Mouse (Mus musculus) midbrain, embryonic 16.5 days (tissue): ENCODE results near the gene Grpel1. TPM values are rescaled to one million over a fixed set of nuclear protein-coding genes. Genes with fewer than 3 reads are reported as not detected.

Experiments used
- ATAC-seq: fragments of 200-750 bp; cut with Nextera tagmentation; 2 replicates; pipeline ENCODE4 v1.8.0; 2017; ENCODE audit warnings: moderate TSS enrichment
- H3K27ac ChIP-seq: fragments of 300-500 bp; sonication (generic); 2 replicates; pipeline ENCODE4 v1.5.1; 2014; ENCODE audit warnings: mild to moderate bottlenecking, low read length, mixed read lengths
- H3K27me3 ChIP-seq: fragments of 300-500 bp; sonication (generic); 2 replicates; pipeline ENCODE4 v1.6.1; 2014; ENCODE audit warnings: low read depth, low read length, mixed read lengths; ENCODE audit not compliant: control insufficient read depth, insufficient read depth
- H3K36me3 ChIP-seq: fragments of 300-500 bp; sonication (generic); 2 replicates; pipeline ENCODE4 v1.6.1; 2014; ENCODE audit warnings: mild to moderate bottlenecking, low read length, moderate library complexity, mixed read lengths; ENCODE audit not compliant: control insufficient read depth, insufficient read depth
- H3K4me1 ChIP-seq: fragments of 300-500 bp; sonication (generic); 2 replicates; pipeline ENCODE4 v1.6.1; 2014; ENCODE audit warnings: mild to moderate bottlenecking, low read length, mixed read lengths; ENCODE audit not compliant: control insufficient read depth, insufficient read depth
- H3K4me2 ChIP-seq: fragments of 300-500 bp; sonication (generic); 2 replicates; pipeline ENCODE4 v1.6.1; 2014; ENCODE audit warnings: mild to moderate bottlenecking, low read length, mixed read lengths
- H3K4me3 ChIP-seq: fragments of 300-500 bp; sonication (generic); 2 replicates; pipeline ENCODE4 v1.5.1; 2014; ENCODE audit warnings: low read depth, mild to moderate bottlenecking, low read length, moderate library complexity, mixed read lengths
- H3K9ac ChIP-seq: fragments of 300-500 bp; sonication (generic); 2 replicates; pipeline ENCODE4 v1.6.1; 2014; ENCODE audit warnings: low read depth, low read length, mixed read lengths
- H3K9me3 ChIP-seq: fragments of 300-500 bp; sonication (generic); replicated peaks from 2 replicates; pipeline ENCODE4 v1.6.1; 2014; ENCODE audit warnings: mild to moderate bottlenecking, low read length, mixed read lengths; ENCODE audit not compliant: control insufficient read depth, poor library complexity, severe bottlenecking
- WGBS: fragments of 180-500 bp; shearing (Covaris S2); extraction: QIAGEN DNeasy Blood & Tissue Kit; methylation state at CpG from one replicate; pipeline ENCODE4 v1.1.7; 2014; 5-methylcytosine and 5-hydroxymethylcytosine counted together
- polyA plus RNA-seq: library from polyadenylated mRNA; unstranded; fragments of >200 nt; fragmentation: Nextera tagmentation; extraction: Ambion mirVana; gene quantifications from 2 replicates; pipeline ENCODE4 v1.2.1, GENCODE M21; 2015

Gene Grpel1
- polyA plus RNA-seq, 1 experiment from 2014 or later, result 42.9 TPM

DNA sequence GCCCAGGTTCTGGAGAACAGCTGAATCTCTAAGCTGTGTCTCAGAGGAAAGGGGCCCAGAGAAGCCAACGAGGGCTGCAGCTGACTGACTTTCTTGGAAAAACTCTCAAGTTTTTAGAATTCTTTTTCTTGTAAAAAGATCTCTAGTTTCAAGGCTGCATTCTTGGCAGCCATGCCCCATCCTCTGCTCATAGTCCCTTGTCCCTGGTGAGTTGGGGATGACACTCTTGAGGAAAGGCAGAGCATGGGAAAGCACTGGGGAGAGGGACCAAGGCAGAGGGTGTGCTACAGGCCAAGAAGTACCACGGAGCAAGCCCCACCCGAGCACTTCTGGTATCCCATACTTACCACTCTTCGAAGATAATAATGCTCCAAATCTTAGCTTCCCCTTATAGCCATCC, 27.9 kb upstream of the Grpel1 start:
- Histone ChIP-seq H3K4me1 (peaks cover 8% of the 10 kb centered on the region; the same call in 1 of the 2 replicates), H3K36me3 (no peaks in the 10 kb centered on the region), H3K4me2 (no peak overlapping the region), H3K27me3 (no peaks in the 10 kb centered on the region), H3K4me3 (no peak overlapping the region), H3K27ac (no peak overlapping the region), H3K9me3 (no peaks in the 10 kb centered on the region), H3K9ac (no peak overlapping the region)
- WGBS, result 75% methylated on average over 4 of the region's 4 CpGs
- no peak for ATAC-seq

DNA sequence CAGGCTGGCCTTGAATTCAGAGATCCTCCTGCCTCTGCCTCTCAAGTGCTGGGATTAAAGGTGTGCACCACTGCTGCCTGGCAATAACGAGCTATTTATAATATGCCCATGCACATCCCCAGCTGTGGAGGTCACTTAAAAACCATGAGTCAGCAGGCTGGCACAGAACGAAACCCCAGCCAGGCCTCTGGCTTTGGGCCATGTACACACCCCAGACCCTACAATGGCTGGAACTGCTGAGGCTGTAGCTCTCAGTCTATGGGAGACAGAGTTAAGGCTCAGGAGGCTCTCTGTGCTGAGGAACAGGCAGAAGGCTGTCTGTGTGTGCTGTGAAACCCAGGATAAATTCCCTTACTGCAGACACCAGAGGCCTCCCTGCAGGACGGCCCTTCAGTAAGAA, 24.1 kb upstream of the Grpel1 start:
- H3K4me1 ChIP-seq, result no peaks in the 10 kb centered on the region
- no peaks in the 10 kb centered on the region for H3K9me3 ChIP-seq
- ATAC-seq, result no peak
- no peaks in the 10 kb centered on the region for H3K27me3 ChIP-seq
- WGBS, result 62% methylated on average over 3 of the region's 3 CpGs
- H3K27ac ChIP-seq, result no peak overlapping the region
- H3K9ac ChIP-seq, result no peak overlapping the region
- H3K4me3 ChIP-seq, result no peak overlapping the region
- H3K36me3 ChIP-seq, result no peaks in the 10 kb centered on the region
- no peak overlapping the region for H3K4me2 ChIP-seq

DNA sequence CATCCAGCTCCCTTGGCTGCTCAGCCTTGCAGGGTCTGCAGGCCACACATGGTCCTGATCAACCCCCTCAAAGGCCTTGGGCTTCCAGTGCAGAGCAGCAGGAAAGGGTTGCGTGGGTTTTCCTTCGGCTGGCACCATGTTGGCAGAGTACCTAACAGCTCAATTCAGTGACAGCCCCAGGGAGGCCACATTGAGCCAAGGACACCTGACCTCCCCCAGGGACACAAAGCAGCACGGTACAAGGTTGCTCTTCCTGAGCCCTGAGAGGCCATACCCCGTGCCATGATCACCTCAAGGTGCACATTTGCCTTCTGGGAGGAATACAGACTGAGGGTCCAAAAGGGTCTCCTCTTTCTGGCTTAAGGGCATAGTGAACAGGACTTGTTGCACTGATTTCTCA, 20.2 kb upstream of the Grpel1 start:
- H3K4me1 ChIP-seq, result no peaks in the 10 kb centered on the region
- 65% methylated on average over 4 of the region's 4 CpGs for whole genome bisulfite sequencing
- H3K9me3 ChIP-seq, result no peaks in the 10 kb centered on the region
- ATAC-seq, result no peak
- no peak overlapping the region for H3K4me2 ChIP-seq
- H3K27me3 ChIP-seq, result no peaks in the 10 kb centered on the region
- no peaks in the 10 kb centered on the region for H3K36me3 ChIP-seq
- H3K4me3 ChIP-seq, result no peak overlapping the region
- H3K27ac ChIP-seq, result no peak overlapping the region
- H3K9ac ChIP-seq, result no peak overlapping the region

DNA sequence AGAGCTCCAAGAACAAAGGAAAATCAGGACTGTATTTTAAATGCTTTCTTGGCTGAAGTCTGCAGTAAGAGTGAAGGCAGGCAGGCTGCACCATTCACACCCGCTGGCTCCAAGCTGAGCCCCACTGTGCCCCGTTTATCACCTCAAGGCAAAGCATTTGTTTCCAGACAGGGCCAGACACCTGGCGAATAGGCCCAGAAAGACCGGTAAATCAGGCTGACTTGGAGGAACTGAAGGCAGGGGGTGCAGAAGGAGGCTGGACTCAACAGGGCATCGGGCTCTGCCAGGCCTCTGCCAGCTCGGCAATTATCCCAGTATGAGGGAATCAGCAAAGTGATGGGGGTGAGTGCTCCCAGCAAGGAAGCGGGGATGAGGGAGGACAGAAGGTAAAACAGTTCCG, 19.8 kb upstream of the Grpel1 start:
- H3K36me3 ChIP-seq, result no peaks in the 10 kb centered on the region
- H3K27me3 ChIP-seq, result no peaks in the 10 kb centered on the region
- H3K4me1 ChIP-seq, result no peaks in the 10 kb centered on the region
- no peak overlapping the region for H3K9ac ChIP-seq
- H3K9me3 ChIP-seq, result no peaks in the 10 kb centered on the region
- H3K4me2 ChIP-seq, result no peak overlapping the region
- ATAC-seq, result no peak
- no peak overlapping the region for H3K27ac ChIP-seq
- 32% methylated on average over 8 of the region's 8 CpGs for WGBS
- no peak overlapping the region for H3K4me3 ChIP-seq

DNA sequence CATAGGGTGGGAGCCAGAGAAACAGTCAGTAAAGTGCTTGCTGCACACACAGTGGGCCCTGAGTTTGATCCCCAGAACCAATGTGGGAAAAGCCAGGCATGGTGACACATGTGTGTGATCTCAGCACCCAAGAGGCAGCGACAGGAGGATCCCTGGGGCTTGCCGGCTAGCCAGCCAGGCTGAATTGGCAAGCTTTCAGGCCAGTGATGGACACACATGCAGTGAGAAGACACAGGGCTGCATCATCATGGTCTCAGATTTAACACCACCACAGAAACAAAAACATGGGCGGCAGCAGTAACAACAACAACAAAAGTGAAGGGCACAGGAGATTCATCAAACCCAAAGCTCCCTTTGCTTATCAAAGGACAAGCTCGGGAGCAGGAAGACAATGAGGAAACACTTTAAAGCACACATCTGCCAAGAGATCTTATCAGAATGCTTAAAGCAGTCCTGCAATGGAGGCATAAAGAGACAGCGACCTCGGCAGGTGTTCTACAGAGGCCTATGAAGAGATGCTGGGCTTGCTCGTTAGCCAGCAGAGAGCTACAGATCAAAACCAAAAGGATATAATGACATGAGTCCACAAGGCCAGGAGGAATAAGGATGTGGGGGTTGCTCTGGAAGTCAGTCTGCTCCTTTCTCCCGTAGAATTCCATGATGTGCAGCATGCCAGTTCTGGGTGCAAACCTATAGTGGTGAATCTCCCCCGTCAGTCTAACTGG, 18.5 kb upstream of the Grpel1 start:
- H3K9ac ChIP-seq, result no peak overlapping the region

DNA sequence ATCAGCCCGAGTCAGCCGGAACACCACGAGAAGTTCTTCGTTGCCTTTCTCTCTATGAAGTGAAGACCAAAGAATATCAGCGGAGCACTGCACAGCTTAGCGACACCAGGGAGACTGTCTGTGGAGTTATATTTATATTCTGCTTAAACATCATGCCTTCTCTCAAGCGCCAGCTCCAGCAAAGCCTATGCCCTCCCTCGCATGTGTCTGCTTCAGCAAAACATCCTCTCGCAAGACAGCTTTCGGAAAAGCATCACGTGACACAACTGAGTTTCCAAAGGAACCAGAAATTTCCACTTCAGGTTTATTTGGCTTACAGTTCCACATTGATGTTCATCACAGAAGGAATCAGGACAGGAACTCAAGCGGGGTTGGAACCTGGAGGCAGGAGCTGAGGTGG, 16.9 kb upstream of the Grpel1 start:
- WGBS, result 88% methylated on average over 12 of the region's 12 CpGs
- Histone ChIP-seq H3K4me2 (no peak overlapping the region), H3K4me1 (no peaks in the 10 kb centered on the region), H3K4me3 (no peak overlapping the region), H3K9ac (no peak overlapping the region), H3K27ac (no peak overlapping the region), H3K36me3 (no peaks in the 10 kb centered on the region), H3K27me3 (no peaks in the 10 kb centered on the region), H3K9me3 (no peaks in the 10 kb centered on the region)
- ATAC-seq, result no peak

More for the DNA sequence above, 18.5 kb upstream of the Grpel1 start:
- Histone ChIP-seq H3K27me3 (no peaks in the 10 kb centered on the region), H3K4me3 (no peak overlapping the region), H3K4me1 (no peaks in the 10 kb centered on the region), H3K4me2 (no peak overlapping the region), H3K27ac (no peak overlapping the region), H3K36me3 (no peaks in the 10 kb centered on the region), H3K9me3 (no peaks in the 10 kb centered on the region)
- 40% methylated on average over 9 of the region's 9 CpGs for WGBS
- ATAC-seq, result 0 out of 2 replicates have a peak, but pooled peaks have one; percentile 29

DNA sequence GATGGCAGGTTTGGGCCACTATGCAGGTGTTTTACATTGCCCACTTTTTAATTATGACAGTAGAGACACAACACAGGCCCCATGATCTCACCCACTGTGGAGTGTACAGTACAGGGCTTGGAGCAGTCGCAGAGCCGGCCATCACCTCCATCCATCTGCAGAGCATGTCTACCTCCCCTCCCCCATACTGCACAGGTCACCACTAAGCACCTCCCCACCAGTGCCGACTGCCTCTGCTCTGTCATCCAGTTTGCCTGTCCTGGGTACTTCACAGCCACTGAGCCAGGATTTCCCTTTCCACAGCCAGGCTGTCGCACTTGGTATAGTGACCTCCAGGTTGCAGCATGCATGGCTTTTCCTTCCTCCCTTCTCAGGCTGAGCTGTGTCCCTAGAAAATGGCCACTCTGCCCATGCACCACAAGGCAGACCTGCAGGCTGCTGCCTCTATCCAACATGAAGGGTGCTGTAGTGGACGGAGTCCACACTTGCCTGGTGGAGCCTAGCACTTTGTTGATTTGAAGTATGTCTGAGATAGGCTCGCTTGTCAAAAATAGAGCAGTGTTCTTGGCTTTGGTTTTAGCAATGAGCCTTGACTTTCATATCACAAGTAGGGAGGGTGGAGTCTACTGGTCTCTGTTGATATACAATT, 15.0 kb upstream of the Grpel1 start:
- 84% methylated on average over 6 of the region's 6 CpGs for WGBS
- no peak overlapping the region for H3K9ac ChIP-seq
- no peaks in the 10 kb centered on the region for H3K9me3 ChIP-seq
- H3K36me3 ChIP-seq, result no peaks in the 10 kb centered on the region
- no peak for ATAC-seq
- no peaks in the 10 kb centered on the region for H3K4me1 ChIP-seq
- no peak overlapping the region for H3K27ac ChIP-seq
- no peaks in the 10 kb centered on the region for H3K27me3 ChIP-seq
- H3K4me2 ChIP-seq, result no peak overlapping the region
- no peak overlapping the region for H3K4me3 ChIP-seq

DNA sequence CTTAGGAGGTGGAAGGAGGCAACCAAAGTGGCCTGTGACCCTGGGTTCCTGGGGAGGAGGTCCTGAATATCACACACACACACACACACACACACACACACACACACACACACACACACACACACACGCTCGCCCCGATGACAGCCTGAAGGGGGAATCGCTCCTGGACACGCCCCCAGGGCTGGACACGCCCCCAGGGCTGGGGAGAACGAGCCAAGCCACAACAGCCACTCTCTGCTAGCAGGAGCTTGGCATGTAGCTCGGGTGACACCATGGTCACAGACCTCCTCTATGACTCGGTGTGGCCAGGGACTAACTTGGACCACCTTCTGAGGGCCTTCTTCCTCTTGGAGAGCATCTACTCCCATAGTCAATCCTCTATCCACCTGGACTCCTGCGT, 13.7 kb upstream of the Grpel1 start:
- ATAC-seq, result no peak
- no peaks in the 10 kb centered on the region for H3K36me3 ChIP-seq
- H3K9ac ChIP-seq, result no peak overlapping the region
- H3K27me3 ChIP-seq, result no peaks in the 10 kb centered on the region
- H3K4me1 ChIP-seq, result no peaks in the 10 kb centered on the region
- H3K9me3 ChIP-seq, result no peaks in the 10 kb centered on the region
- WGBS, result 17% methylated on average over 10 of the region's 10 CpGs
- H3K27ac ChIP-seq, result no peak overlapping the region
- no peak overlapping the region for H3K4me2 ChIP-seq
- H3K4me3 ChIP-seq, result no peak overlapping the region

DNA sequence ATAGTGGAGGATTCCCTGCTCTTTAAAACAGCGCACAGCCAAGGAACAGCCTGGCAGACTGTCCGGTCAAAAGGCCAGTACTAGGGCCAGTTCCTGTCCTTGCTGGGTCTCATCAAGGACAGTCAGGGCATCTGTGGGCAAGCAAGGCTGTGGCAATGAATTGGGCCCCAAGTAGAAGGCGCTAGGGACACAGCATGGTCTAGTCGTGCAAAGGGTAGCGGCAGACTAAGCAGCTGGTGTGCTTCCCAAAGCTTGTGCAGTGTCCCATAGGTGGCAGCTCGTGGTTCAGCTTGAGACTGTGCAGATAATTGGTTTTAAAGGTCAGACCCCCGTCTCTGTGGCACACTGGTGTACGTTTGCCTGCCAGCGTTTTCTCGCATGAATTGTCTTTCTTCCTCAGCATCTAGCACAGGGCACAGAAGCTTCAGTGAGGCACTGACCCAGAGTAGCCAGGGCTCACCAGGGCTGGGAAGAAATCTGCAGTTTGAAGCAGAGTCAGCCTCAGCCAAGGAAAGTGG, 12.9 kb upstream of the Grpel1 start:
- no peak overlapping the region for H3K4me3 ChIP-seq
- H3K4me2 ChIP-seq, result no peak overlapping the region
- no peaks in the 10 kb centered on the region for H3K36me3 ChIP-seq
- H3K27me3 ChIP-seq, result no peaks in the 10 kb centered on the region
- H3K9ac ChIP-seq, result no peak overlapping the region
- no peaks in the 10 kb centered on the region for H3K4me1 ChIP-seq
- no peak overlapping the region for H3K27ac ChIP-seq
- WGBS, result 58% methylated on average over 10 of the region's 10 CpGs
- ATAC-seq, result no peak
- no peaks in the 10 kb centered on the region for H3K9me3 ChIP-seq
